Mouse (Mus musculus) left cerebral cortex, postnatal 36 days (tissue): ENCODE results near the gene 4933411K16Rik. TPM values are rescaled to one million over a fixed set of nuclear protein-coding genes. Genes with fewer than 3 reads are reported as not detected.
"Not testable (repeated sequence)": the region's sequence is repeated elsewhere in the genome, so short reads cannot be mapped to it uniquely, and the experiment has no call there.

Source experiments
- DNase-seq, 2 experiments: peaks; one replicate each; pipeline ENCODE4 v3.0.0; 2021 to 2022; ENCODE audit warnings: low spot score in 2 of 2, mixed read lengths in 1 of 2
- intact Hi-C: fragments of 180-260 bp; cut with DNase I; formaldehyde crosslinking; loops from one replicate; pipeline ENCODE4 v1.15.1; 2025
- total RNA-seq, 2 experiments: library from RNA; stranded (reverse); gene quantifications; 2 replicates each; pipeline ENCODE4 v1.2.3; 2021

4933411K16Rik gene
- total RNA-seq, 2 experiments from 2014 or later = 0.62 to 0.86 TPM

- DNase-seq = no peak
- intact Hi-C loops = no loop called here
Observed at GRCm38 (mm10) chr19:42071886-42072608, 20.0 kb downstream of the 4933411K16Rik start.

DNA sequence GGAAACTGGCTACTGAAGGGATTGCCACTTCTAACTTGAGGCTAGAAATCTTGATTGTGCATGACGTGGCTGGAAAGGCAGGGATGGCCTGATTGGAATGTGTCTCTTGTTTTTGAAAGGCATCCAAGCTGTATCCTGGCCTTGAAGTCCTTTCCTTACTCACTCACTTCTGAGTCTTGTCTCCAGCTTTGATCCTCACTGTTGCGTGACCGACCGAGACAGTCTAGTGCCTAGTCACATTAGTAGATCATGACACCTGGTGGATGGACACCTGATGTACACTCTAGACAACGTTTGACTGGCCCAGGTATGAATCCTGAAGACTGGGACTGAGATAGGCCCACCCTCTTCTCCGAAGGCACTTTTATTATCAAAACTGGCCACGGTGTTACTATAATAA is 20.8 kb downstream of the 4933411K16Rik start:
- intact Hi-C loops = no loop called here
- DNase-seq = no peak

- no peak for DNase-seq
- intact Hi-C loops = no loop called here
Observed at GRCm38 (mm10) chr19:42075051-42075450, 23.0 kb downstream of the 4933411K16Rik start.

DNA sequence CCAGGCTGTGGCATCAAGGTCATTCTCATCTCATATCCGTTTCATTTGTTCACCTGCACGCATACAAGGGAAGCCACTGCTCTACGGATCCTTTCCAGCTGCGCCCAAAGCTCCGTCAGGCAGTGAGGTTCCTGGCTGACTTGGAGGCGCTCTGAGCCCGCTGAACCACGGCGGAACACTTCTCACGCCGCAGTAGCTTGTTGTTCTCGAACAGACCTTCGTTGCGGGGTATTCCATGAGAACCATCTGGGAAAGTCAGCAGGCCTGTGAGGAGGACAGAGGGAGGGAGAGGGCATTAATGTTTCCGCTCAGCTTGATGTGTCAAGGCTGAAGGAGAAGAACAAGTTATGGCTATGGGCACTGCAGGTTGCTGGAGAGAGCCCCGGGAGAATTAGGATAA is 23.9 kb downstream of the 4933411K16Rik start:
- DNase-seq = no peak
- intact Hi-C loops = no loop called here

DNA sequence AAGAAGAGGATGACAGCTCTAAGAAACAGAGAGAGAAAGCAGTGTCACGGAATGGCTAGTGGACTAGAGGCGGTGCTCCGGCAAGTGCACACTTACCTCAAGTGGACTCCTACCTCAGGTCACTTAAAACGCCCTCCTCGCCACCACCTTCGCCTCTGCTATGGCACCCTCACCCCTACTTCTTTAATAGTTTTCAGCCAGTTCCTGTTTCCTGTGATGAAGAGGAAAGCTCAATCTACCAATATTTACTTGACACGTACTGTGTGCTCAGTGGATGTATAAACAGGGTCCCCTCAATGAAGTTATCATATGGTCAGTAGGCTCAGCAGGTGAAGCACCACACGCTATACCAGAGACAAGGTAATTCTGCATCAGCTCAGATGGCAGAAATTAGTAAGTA is 26.5 kb downstream of the 4933411K16Rik start:
- intact Hi-C loops = no loop called here
- DNase-seq = no peak

DNA sequence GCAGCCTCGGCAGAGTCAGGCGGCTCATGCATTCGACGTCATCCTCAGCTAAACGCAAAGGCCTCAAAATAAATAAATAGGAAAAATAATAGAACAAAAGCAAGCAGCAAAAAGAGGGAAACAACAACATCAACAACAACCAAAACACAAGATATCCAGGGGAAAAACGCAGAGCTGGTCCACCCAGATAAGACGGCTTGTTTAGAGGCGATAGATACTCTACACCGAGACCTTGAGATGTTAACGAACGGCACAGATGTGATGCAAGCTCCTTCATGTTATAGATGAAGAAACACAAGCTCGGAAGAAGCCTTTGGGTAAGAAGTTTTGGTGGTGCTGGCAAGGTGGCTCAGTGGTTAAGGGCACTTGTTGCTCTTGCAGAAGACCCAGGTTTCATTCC is 27.0 kb downstream of the 4933411K16Rik start:
- intact Hi-C loops = no loop called here

DNA sequence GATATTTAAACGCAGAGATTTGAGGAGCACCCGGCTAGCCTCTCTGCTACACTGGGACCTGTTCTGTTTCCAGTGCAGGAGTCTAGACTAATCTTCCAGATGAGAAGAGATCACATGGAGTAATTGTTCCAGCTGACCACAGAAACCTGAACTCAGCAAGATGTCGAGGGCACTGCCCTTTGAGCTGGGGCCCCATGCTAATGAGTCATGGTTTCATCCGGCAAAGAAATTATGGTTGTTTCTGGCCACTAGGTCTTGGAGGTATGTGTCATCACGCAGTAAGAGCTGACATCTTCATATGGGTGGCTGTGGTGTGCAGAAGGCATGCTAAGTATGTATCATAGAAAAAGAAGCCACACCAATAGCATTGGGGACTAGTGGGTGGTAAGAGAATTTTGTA is 27.9 kb downstream of the 4933411K16Rik start:
- no peak for DNase-seq
- intact Hi-C loops = no loop called here

More for the DNA sequence above, 27.0 kb downstream of the 4933411K16Rik start:
- DNase-seq = no peak

- no peak for DNase-seq
- intact Hi-C loops = no loop called here
Observed at GRCm38 (mm10) chr19:42080469-42080868, 28.4 kb downstream of the 4933411K16Rik start.

GRCm38 (mm10) chr19:42081613-42082012 is 29.6 kb downstream of the 4933411K16Rik start:
- intact Hi-C loops, DNase-seq: not testable (repeated sequence)

- no peak for DNase-seq
- intact Hi-C loops = loop anchor here (5.0 kb wide), 1 partner anchor 82 kb away; no protein-coding TSS in a partner anchor
Observed at GRCm38 (mm10) chr19:42085690-42086089, 33.6 kb downstream of the 4933411K16Rik start.

- DNase-seq = peak; percentile 92 to 94
- intact Hi-C loops = loop anchor here (5.0 kb wide), 1 partner anchor 81 kb away; no protein-coding TSS in a partner anchor
Observed at GRCm38 (mm10) chr19:42086166-42086565, 34.1 kb downstream of the 4933411K16Rik start, which contains the start of gene Morn4. Gene Morn4 (minus strand): TSS chr19:42086357.

DNA sequence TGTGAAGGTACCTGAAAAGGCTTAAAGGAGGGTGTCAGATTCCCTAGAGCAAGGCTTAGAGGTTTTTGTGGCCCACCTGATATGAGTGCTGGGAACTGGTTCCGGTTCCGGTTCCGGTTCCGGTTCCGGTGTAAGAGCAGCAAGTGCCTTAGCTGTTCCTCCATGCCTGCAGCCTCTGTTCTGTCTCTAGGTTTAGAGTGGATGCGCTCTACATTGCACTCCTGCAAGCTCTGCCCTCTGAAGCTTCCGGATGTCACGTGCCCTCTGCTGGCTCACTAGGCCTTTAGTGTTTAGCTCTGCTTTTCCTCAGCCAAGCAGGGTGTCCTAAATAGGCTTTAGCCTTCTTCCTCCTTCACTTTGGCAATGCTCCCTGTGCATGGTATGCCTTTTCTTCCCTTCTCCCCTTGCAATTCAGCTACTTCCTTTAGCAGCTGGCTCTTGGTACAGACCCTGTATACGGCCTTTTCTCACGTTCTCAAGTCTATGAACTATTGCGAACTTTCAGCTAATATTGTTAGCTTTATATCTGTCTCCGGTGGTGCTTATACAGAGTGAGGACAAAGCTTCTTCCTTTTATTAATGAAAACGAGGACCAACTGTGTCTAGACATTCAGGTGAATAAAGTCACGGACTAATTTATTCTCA is 37.2 kb downstream of the 4933411K16Rik start:
- DNase-seq = peak; percentile 42 to 47
- intact Hi-C loops = loop anchor here (5.0 kb wide), 1 partner anchor 78 kb away; no protein-coding TSS in a partner anchor

DNA sequence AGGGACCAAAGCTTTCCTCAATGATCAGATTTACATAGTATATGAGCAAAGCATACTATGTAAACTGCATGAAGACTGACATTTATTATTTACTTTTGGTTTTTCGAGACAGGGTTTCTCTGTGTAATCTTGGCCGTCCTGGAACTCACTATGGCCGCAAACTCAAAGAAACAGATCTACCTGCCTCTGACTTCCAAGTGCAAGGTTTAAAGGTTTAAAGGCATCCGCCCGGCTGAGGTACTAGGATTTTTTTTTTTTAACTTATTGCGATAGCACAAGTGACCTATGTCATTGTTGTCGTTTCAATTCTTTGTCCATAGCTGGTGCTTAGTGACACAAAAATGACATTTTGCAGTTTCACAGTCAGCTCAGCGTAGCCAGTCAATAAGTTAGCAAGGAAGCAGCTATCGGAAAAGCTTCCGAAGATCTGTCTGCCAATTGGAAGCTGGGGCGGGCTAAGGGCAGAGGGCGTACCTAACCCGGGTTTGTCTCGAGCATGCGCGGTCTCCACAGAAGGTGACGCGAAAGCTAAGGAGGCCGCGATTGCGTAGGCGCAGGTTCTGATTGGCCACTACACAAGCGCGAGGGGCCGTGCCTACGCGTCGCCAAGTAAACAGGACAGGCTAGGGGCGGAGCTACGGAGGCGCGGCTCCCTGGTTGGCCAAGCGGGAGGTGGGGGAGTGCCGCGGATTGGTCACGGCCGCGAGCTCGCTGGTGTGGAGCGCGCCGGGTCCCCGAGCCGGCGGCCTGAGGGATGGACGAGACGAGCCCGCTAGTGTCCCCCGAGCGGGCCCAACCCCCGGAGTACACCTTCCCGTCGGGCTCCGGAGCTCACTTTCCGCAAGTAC is 37.9 kb downstream of the 4933411K16Rik start, which contains the start of gene Pi4k2a:
TSS of gene Pi4k2a (plus strand) at position 723 of the 848 bp plus-strand sequence.
- intact Hi-C loops = loop anchor here (5.0 kb wide), 1 partner anchor 77 kb away; no protein-coding TSS in a partner anchor

GRCm38 (mm10) chr19:42090637-42091141 is 38.6 kb downstream of the 4933411K16Rik start:
- no peak for DNase-seq
- intact Hi-C loops = no loop called here

More for the DNA sequence above, 37.9 kb downstream of the 4933411K16Rik start, which contains the start of gene Pi4k2a:
- peak; percentile 99 for DNase-seq

- intact Hi-C loops = no loop called here
- no peak for DNase-seq
Observed at GRCm38 (mm10) chr19:42099406-42099805, 47.4 kb downstream of the 4933411K16Rik start.

Other genes starting within 250 kb of the 4933411K16Rik start
- gene Frat1, start 222.3 kb upstream of the 4933411K16Rik start, total RNA-seq = 10 to 100 TPM; 15.5 to 17.6 TPM
- 10 to 100 TPM in 1 of 2 experiments, 1 to 10 TPM in 1; 7.6 to 10.2 TPM for gene Frat2, start 204.1 kb upstream of the 4933411K16Rik start, total RNA-seq
- gene Rrp12, start 156.1 kb upstream of the 4933411K16Rik start, total RNA-seq = 10 to 100 TPM; 32.2 to 34.1 TPM
- gene Pgam1, start 140.3 kb upstream of the 4933411K16Rik start, total RNA-seq = 100 to 1,000 TPM; 530 to 626 TPM
- 10 to 100 TPM; 21.0 to 27.3 TPM for gene Exosc1, start 118.8 kb upstream of the 4933411K16Rik start, total RNA-seq
- gene Zdhhc16, start 118.8 kb upstream of the 4933411K16Rik start, total RNA-seq = 10 to 100 TPM; 45.4 to 48.5 TPM
- 10 to 100 TPM; 25.2 to 36.7 TPM for gene Mms19, start 71.1 kb upstream of the 4933411K16Rik start, total RNA-seq
- 10 to 100 TPM; 12.2 to 15.1 TPM for gene Ubtd1, start 70.5 kb upstream of the 4933411K16Rik start, total RNA-seq
- not detected for gene Ankrd2, start 16.2 kb upstream of the 4933411K16Rik start, total RNA-seq
- gene Hoga1, start 6.6 kb upstream of the 4933411K16Rik start, total RNA-seq = 1 to 10 TPM; 3.4 to 4.2 TPM
- gene Morn4, start 34.1 kb downstream of the 4933411K16Rik start, total RNA-seq = 10 to 100 TPM; 67.8 to 75.3 TPM
- gene Pi4k2a, start 38.2 kb downstream of the 4933411K16Rik start, total RNA-seq = 10 to 100 TPM; 63.6 to 72.2 TPM
- gene Avpi1, start 76.8 kb downstream of the 4933411K16Rik start, total RNA-seq = 10 to 100 TPM; 29.3 to 40.2 TPM
- 1 to 10 TPM; 9.5 to 9.8 TPM for gene Marveld1, start 95.2 kb downstream of the 4933411K16Rik start, total RNA-seq
- 10 to 100 TPM; 78.8 to 94.5 TPM for gene Zfyve27, start 111.7 kb downstream of the 4933411K16Rik start, total RNA-seq
- gene Sfrp5, start 150.0 kb downstream of the 4933411K16Rik start, total RNA-seq = under 1 TPM; 0.27 to 0.76 TPM
- 100 to 1,000 TPM; 122 to 150 TPM for gene Golga7b, start 195.3 kb downstream of the 4933411K16Rik start, total RNA-seq